Mouse (Mus musculus) neural tube, embryonic 12.5 days (tissue): ENCODE results near the gene Smarce1. TPM values are rescaled to one million over a fixed set of nuclear protein-coding genes. Genes with fewer than 3 reads are reported as not detected.

Experiments
- ATAC-seq: fragments of 200-750 bp; cut with Nextera tagmentation; 2 replicates; pipeline ENCODE4 v1.8.0; 2017; ENCODE audit warnings: low read depth, mild to moderate bottlenecking, moderate TSS enrichment, moderate library complexity; ENCODE audit not compliant: low FRiP score
- H3K27ac ChIP-seq: fragments of 300-500 bp; sonication (generic); 2 replicates; pipeline ENCODE4 v1.5.1; 2016
- H3K27me3 ChIP-seq: fragments of 300-500 bp; sonication (generic); replicated peaks from 2 replicates; pipeline ENCODE4 v1.6.1; 2016; ENCODE audit warnings: mild to moderate bottlenecking
- H3K36me3 ChIP-seq: fragments of 300-500 bp; sonication (generic); 2 replicates; pipeline ENCODE4 v1.6.1; 2016; ENCODE audit warnings: mild to moderate bottlenecking
- H3K4me1 ChIP-seq: fragments of 300-500 bp; sonication (generic); 2 replicates; pipeline ENCODE4 v1.6.1; 2016
- H3K4me2 ChIP-seq: fragments of 300-500 bp; sonication (generic); replicated peaks from 2 replicates; pipeline ENCODE4 v1.6.1; 2016; ENCODE audit warnings: mild to moderate bottlenecking
- H3K4me3 ChIP-seq: fragments of 300-500 bp; sonication (generic); 2 replicates; pipeline ENCODE4 v1.5.1; 2016
- H3K9ac ChIP-seq: fragments of 300-500 bp; sonication (generic); 2 replicates; pipeline ENCODE4 v1.6.1; 2016; ENCODE audit warnings: mild to moderate bottlenecking
- H3K9me3 ChIP-seq: fragments of 300-500 bp; sonication (generic); 2 replicates; pipeline ENCODE4 v1.6.1; 2016; ENCODE audit warnings: mild to moderate bottlenecking
- WGBS: fragments of 180-500 bp; shearing (Covaris S2); methylation state at CpG from one replicate; pipeline ENCODE4 v1.1.7; 2016; 5-methylcytosine and 5-hydroxymethylcytosine counted together
- polyA plus RNA-seq: library from polyadenylated mRNA; unstranded; fragments of >200 nt; fragmentation: Nextera tagmentation; extraction: Ambion mirVana; gene quantifications from 2 replicates; pipeline ENCODE4 v1.2.1, GENCODE M21; 2016

Smarce1 gene
- polyA plus RNA-seq, 1 experiment from 2014 or later, result 348 TPM

DNA sequence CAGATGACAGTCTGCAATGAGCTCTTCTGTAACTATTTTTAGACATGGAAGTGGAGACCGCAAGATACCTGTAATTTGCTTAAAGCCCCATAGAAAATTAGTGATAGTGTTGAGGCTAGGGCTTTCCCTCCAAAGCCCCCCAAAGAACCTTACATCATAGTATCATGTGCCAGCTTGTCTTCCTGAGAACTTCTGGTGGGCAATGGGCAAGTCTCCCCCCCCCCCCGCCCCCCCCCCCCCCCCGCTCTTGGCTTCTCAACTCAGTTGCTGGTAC is 53.0 kb downstream of the Smarce1 start:
- no peak for ATAC-seq

DNA sequence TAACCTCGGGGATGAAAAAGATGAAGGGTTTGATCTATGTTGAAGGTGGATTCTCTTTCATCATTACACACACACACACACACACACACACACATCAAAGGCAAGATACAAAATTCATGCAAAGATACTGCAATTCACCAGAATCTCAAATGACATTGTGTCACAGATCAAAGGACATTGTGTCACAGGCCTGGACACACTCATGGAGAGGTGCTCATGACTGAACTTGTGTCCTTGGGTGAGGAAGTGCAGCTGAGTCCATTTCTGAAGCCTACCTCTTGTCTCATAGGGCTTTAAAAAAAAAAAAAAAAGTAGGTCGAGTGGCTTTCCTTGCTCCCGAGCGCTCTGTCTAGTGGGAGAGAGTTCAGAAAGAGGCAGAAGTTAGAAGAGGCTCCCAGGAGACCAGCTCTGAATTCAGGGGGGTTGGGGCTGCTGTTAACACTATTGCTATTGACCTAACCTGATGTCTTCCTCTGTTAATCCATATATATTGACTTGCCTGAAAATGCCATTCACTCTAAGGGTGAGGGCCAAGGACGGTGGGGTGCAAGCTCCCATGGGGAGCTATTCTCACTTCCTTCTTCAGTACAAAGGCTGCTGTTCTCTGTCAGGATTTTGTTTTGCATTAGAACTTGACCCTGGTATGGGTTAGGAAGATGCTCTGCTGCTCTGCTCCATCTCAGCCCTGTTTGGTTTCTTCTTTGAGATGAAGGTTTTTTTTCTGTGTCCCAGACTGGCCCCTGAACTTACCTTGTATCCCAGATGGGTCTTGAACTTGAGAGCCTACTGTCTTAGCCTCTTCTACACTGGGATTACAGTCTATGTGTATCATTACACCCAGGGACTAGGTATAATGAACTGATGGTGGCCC is 53.5 kb downstream of the Smarce1 start:
- H3K9me3 ChIP-seq, result no peaks in the 10 kb centered on the region
- no peak overlapping the region for H3K27ac ChIP-seq
- no peaks in the 10 kb centered on the region for H3K27me3 ChIP-seq
- WGBS, result 69% methylated on average over 5 of the region's 5 CpGs
- no peak overlapping the region for H3K9ac ChIP-seq
- H3K4me1 ChIP-seq, result 0 out of 2 replicates have a peak, but pooled peaks cover 2% of the 10 kb centered on the region
- no peaks in the 10 kb centered on the region for H3K36me3 ChIP-seq
- ATAC-seq, result no peak
- H3K4me3 ChIP-seq, result no peak overlapping the region
- no peak overlapping the region for H3K4me2 ChIP-seq

More for the DNA sequence above, 53.0 kb downstream of the Smarce1 start:
- Histone ChIP-seq H3K9me3 (no peaks in the 10 kb centered on the region), H3K4me1 (peaks cover 8% of the 10 kb centered on the region; the same call in 1 of the 2 replicates), H3K27me3 (no peaks in the 10 kb centered on the region), H3K4me2 (no peak overlapping the region), H3K27ac (no peak overlapping the region), H3K9ac (no peak overlapping the region), H3K36me3 (no peaks in the 10 kb centered on the region), H3K4me3 (no peak overlapping the region)
- WGBS, result 59% methylated on average over 3 of the region's 3 CpGs

DNA sequence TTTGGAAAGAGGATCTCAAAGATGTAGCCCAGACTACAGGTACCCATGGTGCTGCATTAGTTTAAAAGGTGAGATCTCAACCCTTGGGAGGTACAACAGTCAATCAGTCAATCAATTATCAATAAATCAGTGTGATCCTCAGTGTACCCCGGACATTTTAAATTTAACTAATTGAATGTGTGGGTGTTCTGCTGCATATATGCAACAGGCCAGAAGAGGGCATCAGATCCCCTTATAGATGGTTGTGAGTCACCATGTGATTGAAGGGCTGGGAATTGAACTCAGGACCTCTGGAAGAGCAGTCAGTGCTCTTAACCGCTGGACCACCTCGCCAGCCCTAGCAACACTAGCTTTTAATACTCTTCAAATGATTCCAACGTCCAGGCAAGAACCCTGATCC is 58.8 kb downstream of the Smarce1 start:
- H3K9me3 ChIP-seq, result no peaks in the 10 kb centered on the region
- no peak overlapping the region for H3K9ac ChIP-seq
- no peaks in the 10 kb centered on the region for H3K27me3 ChIP-seq
- H3K4me2 ChIP-seq, result no peak overlapping the region
- no peak overlapping the region for H3K4me3 ChIP-seq
- no peaks in the 10 kb centered on the region for H3K36me3 ChIP-seq
- no peak for ATAC-seq
- H3K4me1 ChIP-seq, result no peaks in the 10 kb centered on the region
- 79% methylated on average over 4 of the region's 4 CpGs for WGBS
- no peak overlapping the region for H3K27ac ChIP-seq

DNA sequence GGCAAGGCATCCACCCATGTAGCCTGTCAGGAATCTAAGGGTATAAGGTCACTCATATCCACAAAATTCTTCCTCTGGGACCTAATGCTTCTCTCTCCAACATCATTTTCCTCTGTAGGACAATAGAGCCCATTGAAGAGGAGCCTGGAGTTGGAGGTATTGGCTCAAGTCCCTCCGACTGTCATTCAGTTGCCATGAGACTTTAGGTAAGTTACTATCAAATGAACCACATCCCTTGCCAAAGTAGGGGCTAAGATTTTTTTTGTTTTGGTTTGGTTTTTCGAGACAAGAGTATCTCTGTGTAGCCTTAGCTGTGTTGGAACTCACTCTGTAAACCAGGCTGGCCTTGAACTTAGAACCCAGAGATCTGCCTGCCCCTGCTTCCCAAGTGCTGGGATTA is 59.4 kb downstream of the Smarce1 start:
- no peak overlapping the region for H3K9ac ChIP-seq
- no peak for ATAC-seq
- no peak overlapping the region for H3K4me2 ChIP-seq
- no peaks in the 10 kb centered on the region for H3K27me3 ChIP-seq
- H3K9me3 ChIP-seq, result no peaks in the 10 kb centered on the region
- H3K36me3 ChIP-seq, result no peaks in the 10 kb centered on the region
- no peaks in the 10 kb centered on the region for H3K4me1 ChIP-seq
- no peak overlapping the region for H3K27ac ChIP-seq
- 86% methylated on average over 2 of the region's 2 CpGs for WGBS
- H3K4me3 ChIP-seq, result no peak overlapping the region

DNA sequence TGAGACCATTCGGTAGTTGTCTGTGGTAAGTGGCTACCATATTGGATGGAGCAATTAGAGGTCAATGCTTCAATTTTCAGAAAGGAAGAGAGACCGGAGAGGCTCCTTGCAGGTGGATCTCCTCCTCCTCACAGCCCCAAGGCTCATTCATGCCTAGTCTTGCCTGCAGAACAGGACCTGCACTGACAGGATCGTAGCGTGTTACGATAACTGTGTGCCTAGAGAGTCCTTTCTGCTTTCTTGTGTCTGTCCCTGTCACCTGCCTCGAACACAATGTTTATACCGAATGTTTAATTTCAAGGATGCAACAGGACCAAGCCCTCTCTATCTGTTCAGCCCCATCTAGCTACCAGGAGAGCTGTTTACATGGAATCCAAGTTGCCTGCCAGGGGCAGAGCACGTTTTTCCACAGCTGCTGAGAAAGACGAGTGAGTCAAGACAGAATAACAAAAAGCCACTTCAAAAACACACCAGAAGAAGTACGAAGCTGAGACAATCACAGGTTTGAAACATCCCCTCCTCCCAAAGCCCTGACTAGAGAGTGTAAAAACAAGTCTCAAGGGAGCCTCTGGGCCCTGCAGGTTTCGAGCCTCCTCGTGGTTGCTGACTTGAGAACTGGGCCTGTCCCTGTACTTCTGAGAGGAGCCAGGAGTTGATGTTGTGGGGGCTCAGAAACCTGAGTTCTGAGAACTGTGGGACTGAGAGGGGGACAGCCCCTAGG is 60.1 kb downstream of the Smarce1 start:
- no peak overlapping the region for H3K4me2 ChIP-seq
- H3K9ac ChIP-seq, result no peak overlapping the region
- H3K27ac ChIP-seq, result no peak overlapping the region
- H3K27me3 ChIP-seq, result no peaks in the 10 kb centered on the region
- no peaks in the 10 kb centered on the region for H3K4me1 ChIP-seq
- 84% methylated on average over 12 of the region's 12 CpGs for WGBS
- no peaks in the 10 kb centered on the region for H3K36me3 ChIP-seq
- no peaks in the 10 kb centered on the region for H3K9me3 ChIP-seq
- no peak overlapping the region for H3K4me3 ChIP-seq
- no peak for ATAC-seq

DNA sequence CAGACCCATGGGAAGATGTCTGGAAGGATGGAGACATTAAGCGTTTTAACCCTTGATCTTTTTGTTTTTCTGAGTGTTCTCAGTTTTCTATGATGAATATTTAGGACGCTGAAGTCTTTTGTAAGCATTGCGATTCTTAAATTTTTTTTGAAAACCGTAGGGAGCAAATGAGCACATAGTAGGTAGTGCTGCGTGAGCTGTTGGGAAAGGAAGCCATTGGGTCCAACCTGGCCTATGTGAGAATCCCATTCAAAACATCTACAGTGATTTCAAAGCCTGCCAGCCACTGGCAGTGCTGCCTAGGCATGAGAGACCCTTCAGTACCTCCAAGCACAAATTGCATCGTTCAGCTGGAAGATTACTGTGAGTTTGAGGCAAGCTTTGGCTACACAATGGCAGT is 60.8 kb downstream of the Smarce1 start:
- no peak overlapping the region for H3K27ac ChIP-seq
- H3K9me3 ChIP-seq, result no peaks in the 10 kb centered on the region
- no peak overlapping the region for H3K4me2 ChIP-seq
- no peak overlapping the region for H3K9ac ChIP-seq
- H3K4me3 ChIP-seq, result no peak overlapping the region
- ATAC-seq, result no peak
- no peaks in the 10 kb centered on the region for H3K27me3 ChIP-seq
- no peaks in the 10 kb centered on the region for H3K4me1 ChIP-seq
- no peaks in the 10 kb centered on the region for H3K36me3 ChIP-seq
- 91% methylated on average over 6 of the region's 6 CpGs for WGBS

DNA sequence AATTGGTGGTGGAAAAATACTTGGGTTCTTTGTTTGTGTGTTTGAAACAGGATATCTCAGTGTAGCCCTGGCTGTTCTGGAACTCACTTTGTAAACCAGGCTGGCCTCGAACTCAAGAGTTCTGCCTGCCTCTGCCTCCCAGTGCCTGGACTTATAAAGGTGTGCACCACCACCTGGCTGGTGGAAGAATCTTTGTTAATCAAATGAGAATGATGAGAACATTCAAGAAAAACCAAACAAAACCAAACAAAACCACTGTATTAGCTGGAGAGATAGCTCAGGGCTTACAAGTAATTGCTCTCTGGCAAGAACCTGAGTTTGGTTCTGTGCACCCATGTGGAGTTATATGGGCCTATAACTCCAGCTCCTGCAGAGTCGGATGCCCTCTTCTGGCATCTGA is 61.4 kb downstream of the Smarce1 start:
- no peak overlapping the region for H3K9ac ChIP-seq
- WGBS, result 94% methylated on average over 2 of the region's 2 CpGs
- H3K4me1 ChIP-seq, result no peaks in the 10 kb centered on the region
- no peak overlapping the region for H3K27ac ChIP-seq
- H3K36me3 ChIP-seq, result no peaks in the 10 kb centered on the region
- H3K9me3 ChIP-seq, result no peaks in the 10 kb centered on the region
- H3K4me3 ChIP-seq, result no peak overlapping the region
- ATAC-seq, result no peak
- no peak overlapping the region for H3K4me2 ChIP-seq
- H3K27me3 ChIP-seq, result no peaks in the 10 kb centered on the region

DNA sequence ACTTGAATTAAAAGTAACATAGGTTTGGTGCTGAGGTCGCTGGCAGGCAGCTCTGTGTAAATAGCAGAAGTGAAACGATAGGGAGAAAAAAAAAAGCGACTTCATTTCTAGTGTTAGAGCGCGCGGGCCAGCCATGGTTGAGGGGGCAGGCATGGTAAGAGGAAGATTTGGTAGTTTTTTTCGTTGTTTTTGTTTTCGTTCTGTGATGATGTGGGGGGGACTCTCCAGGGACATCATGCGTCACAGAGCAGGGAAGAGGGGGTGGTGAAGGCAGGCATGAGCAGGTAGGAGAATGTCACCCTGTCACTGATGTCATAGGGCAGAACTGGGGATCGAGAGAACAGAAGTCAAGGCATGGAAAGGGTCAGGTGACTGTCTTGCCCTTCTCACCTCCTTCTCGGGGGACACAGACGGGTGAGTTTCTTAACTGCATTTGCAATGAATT is 62.8 kb downstream of the Smarce1 start:
- no peak for ATAC-seq
- Histone ChIP-seq H3K4me1 (no peaks in the 10 kb centered on the region), H3K4me2 (no peak overlapping the region), H3K27ac (no peak overlapping the region), H3K9ac (no peak overlapping the region), H3K4me3 (no peak overlapping the region), H3K27me3 (no peaks in the 10 kb centered on the region), H3K36me3 (no peaks in the 10 kb centered on the region), H3K9me3 (no peaks in the 10 kb centered on the region)
- WGBS, result 75% methylated on average over 12 of the region's 12 CpGs

DNA sequence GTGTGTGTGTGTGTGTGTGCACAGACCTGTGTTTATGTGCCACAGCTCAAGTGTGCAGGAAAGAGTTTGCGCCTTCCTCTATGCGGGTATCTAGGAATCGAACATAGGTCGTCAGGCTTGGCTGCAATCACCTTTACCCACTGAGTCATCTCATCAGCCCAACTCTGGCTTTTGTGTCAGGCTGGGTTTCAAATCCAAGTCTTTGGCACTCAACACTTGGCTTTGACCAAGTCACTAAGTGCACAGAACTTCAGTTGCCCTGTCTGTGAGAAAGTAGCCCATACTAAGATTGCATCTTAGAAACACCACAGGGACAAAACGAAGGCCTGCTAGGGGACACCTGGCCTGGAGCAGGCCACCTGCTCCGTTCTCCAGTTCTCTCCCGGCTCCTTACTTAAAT is 63.2 kb downstream of the Smarce1 start:
- no peaks in the 10 kb centered on the region for H3K27me3 ChIP-seq
- WGBS, result 89% methylated on average over 7 of the region's 7 CpGs
- ATAC-seq, result no peak

DNA sequence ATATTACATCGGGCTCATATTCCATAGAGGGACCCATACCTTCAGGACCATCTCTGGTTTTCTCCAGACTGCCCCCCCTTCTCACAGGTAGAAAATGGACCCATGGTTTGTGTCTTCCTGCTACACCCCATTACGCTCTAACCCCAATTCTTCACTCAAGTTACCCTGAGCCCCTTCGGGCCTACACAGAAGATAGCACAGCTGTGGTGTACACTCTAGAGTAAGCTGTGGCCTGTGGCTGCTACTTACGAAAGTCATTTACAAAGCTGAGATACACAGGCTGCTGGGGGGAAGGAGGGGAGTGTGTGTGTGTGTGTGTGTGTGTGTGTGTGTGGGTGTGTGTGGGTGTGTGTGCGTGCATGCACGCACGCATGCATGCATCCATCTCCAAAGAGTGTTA is 64.6 kb downstream of the Smarce1 start:
- H3K27me3 ChIP-seq, result no peaks in the 10 kb centered on the region
- no peak overlapping the region for H3K9ac ChIP-seq
- 95% methylated on average over 7 of the region's 7 CpGs for WGBS
- H3K4me3 ChIP-seq, result no peak overlapping the region
- H3K4me1 ChIP-seq, result no peaks in the 10 kb centered on the region
- ATAC-seq, result no peak
- H3K36me3 ChIP-seq, result no peaks in the 10 kb centered on the region
- no peak overlapping the region for H3K4me2 ChIP-seq
- no peaks in the 10 kb centered on the region for H3K9me3 ChIP-seq
- H3K27ac ChIP-seq, result no peak overlapping the region

More for the DNA sequence above, 63.2 kb downstream of the Smarce1 start:
- no peaks in the 10 kb centered on the region for H3K36me3 ChIP-seq
- no peak overlapping the region for H3K27ac ChIP-seq
- no peaks in the 10 kb centered on the region for H3K9me3 ChIP-seq
- H3K4me2 ChIP-seq, result no peak overlapping the region
- H3K9ac ChIP-seq, result no peak overlapping the region
- no peaks in the 10 kb centered on the region for H3K4me1 ChIP-seq
- H3K4me3 ChIP-seq, result no peak overlapping the region

DNA sequence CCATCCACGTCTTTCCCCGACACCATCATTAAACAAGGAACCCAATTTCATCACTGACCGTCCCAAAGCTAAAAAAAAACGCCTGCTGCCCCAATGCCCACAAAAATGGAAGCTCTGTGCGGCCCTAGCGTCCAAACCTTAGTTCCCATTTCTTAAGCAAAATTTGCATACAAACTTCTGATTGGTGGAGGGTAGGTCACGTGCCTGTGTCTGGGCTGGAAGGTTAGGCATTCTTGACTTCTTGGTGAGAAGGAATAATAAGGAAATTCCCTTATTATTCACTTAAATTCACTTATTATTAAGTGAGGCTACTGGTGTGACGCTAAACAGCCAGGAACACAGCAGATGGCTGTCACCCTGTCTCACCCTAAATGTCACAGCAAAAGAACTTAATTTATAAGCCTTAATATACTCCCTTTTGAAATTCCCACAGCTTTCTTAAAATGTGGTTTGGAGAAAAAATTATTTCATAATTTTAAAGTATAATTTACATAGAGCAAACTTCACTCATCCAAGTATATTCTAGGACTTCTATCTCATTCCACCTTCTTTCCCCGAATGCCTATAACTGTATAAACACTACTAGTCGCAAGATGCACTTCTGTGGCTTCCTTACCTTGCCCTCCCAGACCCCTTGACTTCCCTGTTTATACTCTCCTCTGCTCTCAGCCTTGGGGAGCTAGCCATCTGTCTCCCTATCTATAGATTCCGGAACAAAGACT is 65.6 kb downstream of the Smarce1 start:
- Histone ChIP-seq H3K9ac (no peak overlapping the region), H3K9me3 (no peaks in the 10 kb centered on the region), H3K27ac (no peak overlapping the region), H3K4me3 (no peak overlapping the region), H3K36me3 (no peaks in the 10 kb centered on the region), H3K4me2 (no peak overlapping the region), H3K27me3 (no peaks in the 10 kb centered on the region), H3K4me1 (no peaks in the 10 kb centered on the region)
- WGBS, result 77% methylated on average over 11 of the region's 11 CpGs
- ATAC-seq, result no peak

DNA sequence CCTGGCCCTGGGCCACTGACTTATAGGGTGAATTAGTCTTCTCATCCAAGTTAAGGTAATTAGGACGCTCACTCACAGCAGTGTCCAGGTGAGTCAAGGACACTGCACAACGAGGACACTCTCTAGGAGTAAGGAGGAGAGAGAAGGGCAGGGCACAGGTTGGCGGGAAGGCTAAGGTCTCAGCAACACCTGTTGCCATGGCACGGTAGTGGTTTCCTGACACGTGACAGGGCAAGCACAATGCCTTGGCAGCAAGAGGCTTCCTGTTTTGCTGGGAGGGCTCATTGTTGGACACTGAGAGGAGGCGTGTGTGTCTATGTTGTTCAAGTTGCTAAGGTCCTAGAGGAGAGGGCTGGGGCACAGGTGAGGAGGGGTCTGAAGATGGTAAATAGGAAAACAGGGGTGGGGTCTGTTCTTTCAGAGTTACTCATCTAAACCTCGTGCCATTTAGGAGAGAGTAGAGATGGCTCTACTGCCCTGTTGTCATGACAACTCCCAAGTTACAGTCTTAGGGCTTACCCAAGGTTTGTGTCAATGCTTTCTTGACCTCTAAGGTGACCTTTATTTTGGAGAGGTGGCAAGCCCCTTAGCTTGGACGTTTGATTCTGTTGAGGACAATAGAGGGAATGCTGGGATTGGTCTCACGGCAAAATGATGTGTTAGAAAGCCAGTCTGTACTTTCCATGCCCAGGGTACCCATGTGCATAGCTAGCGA is 67.7 kb downstream of the Smarce1 start:
- 78% methylated on average over 10 of the region's 10 CpGs for WGBS
- ATAC-seq, result no peak
- no peaks in the 10 kb centered on the region for H3K9me3 ChIP-seq
- H3K4me1 ChIP-seq, result no peaks in the 10 kb centered on the region
- no peaks in the 10 kb centered on the region for H3K27me3 ChIP-seq
- no peaks in the 10 kb centered on the region for H3K36me3 ChIP-seq
- no peak overlapping the region for H3K27ac ChIP-seq
- H3K4me2 ChIP-seq, result no peak overlapping the region
- H3K9ac ChIP-seq, result no peak overlapping the region
- H3K4me3 ChIP-seq, result no peak overlapping the region
